Mouse (Mus musculus): ENCODE measurements around the gene Col5a3.

DNA sequence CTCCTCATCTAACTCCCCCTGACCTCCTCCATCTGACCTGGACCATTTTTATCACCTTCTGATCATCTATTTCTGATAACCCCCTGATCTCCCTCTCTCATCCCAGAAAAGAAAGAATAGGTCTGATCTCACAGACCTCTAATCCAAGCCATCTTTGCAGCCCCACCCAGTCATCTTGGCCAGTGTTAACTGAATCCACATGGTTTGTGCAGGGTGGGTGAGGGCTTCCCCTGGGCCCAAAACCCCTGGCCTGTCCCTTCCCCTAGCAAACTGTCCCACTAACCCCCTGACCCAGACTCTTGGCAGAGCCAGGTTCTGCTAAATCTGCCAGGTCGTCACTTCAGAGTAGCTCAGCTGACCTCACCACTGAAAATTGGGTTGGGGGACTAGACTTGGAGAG, 4.1 kb downstream of the Col5a3 start:
- TF ChIP-seq CTCF (IDR thresholded peaks at IDR 0.05; ENCODE audit: extremely low read depth, insufficient read depth, insufficient read length, insufficient replicate concordance) (no peak), POLR2A (IDR thresholded peaks at IDR 0.05; ENCODE audit: low read depth, low read length) (no peak)
